Mouse (Mus musculus) G1E (cell line): ENCODE results near the gene Pik3r1.

Experiments used
- CTCF ChIP-seq: IDR thresholded peaks from 2 replicates; pipeline ENCODE4 v1.5.1; 2012; ENCODE audit warnings: low read depth, low read length, inconsistent platforms, mixed read lengths
- TAL1 ChIP-seq: conservative IDR thresholded peaks from 2 replicates; pipeline ENCODE4 v1.6.1; 2012; ENCODE audit warnings: low read depth, low read length, inconsistent platforms, mixed read lengths

- TF ChIP-seq CTCF = no peak
- TF ChIP-seq TAL1 = no peak
Measured at GRCm38 (mm10) chr13:101763149-101763548, 4.9 kb downstream of the Pik3r1 start.
